Mouse (Mus musculus): ENCODE data around the gene Pdp2. TPM values are rescaled to one million over a fixed set of nuclear protein-coding genes. Genes with fewer than 3 reads are reported as not detected.
A peak's percentile ranks its signal among the peaks of the same experiment; 100 is the strongest.

The Pdp2 gene
- polyA plus RNA-seq, 1 experiment = 4.4 TPM

DNA sequence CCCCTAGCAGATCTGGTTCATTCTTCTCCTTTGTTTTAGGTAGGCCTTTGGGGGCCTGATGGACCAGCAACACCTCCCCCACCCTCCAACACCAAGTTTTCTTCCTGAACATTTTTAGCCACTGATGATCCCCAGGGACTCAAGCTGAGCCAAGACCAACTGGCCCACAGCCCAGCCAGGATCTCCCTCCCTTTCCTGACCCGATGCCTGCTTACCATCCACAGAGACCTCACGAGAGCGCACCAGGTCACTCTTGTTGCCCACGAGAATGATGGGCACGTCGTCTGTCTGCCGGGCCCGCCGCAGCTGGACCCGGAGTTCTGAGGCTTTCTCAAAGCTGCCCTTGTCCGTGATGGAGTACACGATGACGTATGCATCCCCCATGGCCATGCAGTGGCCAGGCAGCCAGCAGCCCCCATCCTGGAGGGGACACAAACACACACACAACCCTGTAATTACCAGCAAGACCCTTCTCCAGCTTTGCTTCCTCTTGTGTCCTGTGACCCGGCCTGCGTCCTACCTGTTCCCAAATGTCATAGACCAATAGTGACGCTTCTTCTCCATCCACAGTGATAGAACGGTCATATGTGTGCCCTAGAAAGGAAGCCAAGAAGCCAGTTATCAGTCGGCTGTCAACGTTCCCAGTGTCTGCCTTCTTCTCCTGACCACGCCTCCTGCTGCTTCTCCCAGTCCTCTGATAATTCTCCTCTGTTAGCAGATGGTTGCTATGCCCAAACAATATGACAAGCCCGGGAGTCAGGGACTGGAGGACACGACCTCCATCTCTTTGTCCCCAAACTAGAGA is 38.3 kb downstream of the Pdp2 start:
- no peak for DNase-seq
- H3K4me3 ChIP-seq (replicated peaks; ENCODE audit: extremely low read depth, low read depth, low read length) = peak overlapping the region; percentile 4
- WGBS = 60% methylated on average over 22 of the region's 22 CpGs
- H3K4me1 ChIP-seq (ENCODE audit: control insufficient read depth, insufficient read depth, low read length) = peaks cover 4% of the 10 kb centered on the region; the same call in 1 of the 2 replicates
- TF ChIP-seq CTCF (IDR thresholded peaks at IDR 0.05; ENCODE audit: insufficient read depth, low read length) = no peak
- no peak for TF ChIP-seq POLR2A (IDR thresholded peaks at IDR 0.05; ENCODE audit: borderline replicate concordance, extremely low read depth, low read depth, low read length)

- WGBS = 30% methylated on average over 8 of the region's 8 CpGs
- DNase-seq = no peak
- H3K4me1 ChIP-seq (ENCODE audit: control insufficient read depth, insufficient read depth, low read length) = peaks cover 4% of the 10 kb centered on the region; the same call in 1 of the 2 replicates
- TF ChIP-seq CTCF (IDR thresholded peaks at IDR 0.05; ENCODE audit: insufficient read depth, low read length) (no peak), POLR2A (IDR thresholded peaks at IDR 0.05; ENCODE audit: borderline replicate concordance, extremely low read depth, low read depth, low read length) (no peak)
- H3K4me3 ChIP-seq (replicated peaks; ENCODE audit: extremely low read depth, low read depth, low read length) = no peak overlapping the region
Measured at GRCm38 (mm10) chr8:104630111-104630479, 38.8 kb downstream of the Pdp2 start.

- 2% methylated on average over 36 of the region's 36 CpGs for WGBS
- peaks cover 4% of the 10 kb centered on the region; the same call in 1 of the 2 replicates for H3K4me1 ChIP-seq (ENCODE audit: control insufficient read depth, insufficient read depth, low read length)
- no peak for TF ChIP-seq POLR2A (IDR thresholded peaks at IDR 0.05; ENCODE audit: borderline replicate concordance, extremely low read depth, low read depth, low read length)
- TF ChIP-seq CTCF (IDR thresholded peaks at IDR 0.05; ENCODE audit: insufficient read depth, low read length) = no peak
- peak overlapping the region; percentile 52 for H3K4me3 ChIP-seq (replicated peaks; ENCODE audit: extremely low read depth, low read depth, low read length)
- no peak for DNase-seq
Measured at GRCm38 (mm10) chr8:104630574-104630973, 39.3 kb downstream of the Pdp2 start.

GRCm38 (mm10) chr8:104630981-104631663 is 39.9 kb downstream of the Pdp2 start, which contains the start of gene Rrad:
Gene Rrad, minus strand, starts transcription at chr8:104631327.
- peak within 1 kb of the TSS; percentile 52 for H3K4me3 ChIP-seq (replicated peaks; ENCODE audit: extremely low read depth, low read depth, low read length)
- no peak for DNase-seq
- WGBS = 1% methylated on average over 28 of the region's 28 CpGs
- TF ChIP-seq CTCF (IDR thresholded peaks at IDR 0.05; ENCODE audit: insufficient read depth, low read length) (no peak), POLR2A (IDR thresholded peaks at IDR 0.05; ENCODE audit: borderline replicate concordance, extremely low read depth, low read depth, low read length) (peak; percentile 44; the same call in 1 of the 2 replicates)
- peaks cover 4% of the 10 kb centered on the region; the same call in 1 of the 2 replicates for H3K4me1 ChIP-seq (ENCODE audit: control insufficient read depth, insufficient read depth, low read length)

GRCm38 (mm10) chr8:104631975-104632374 is 40.7 kb downstream of the Pdp2 start:
- H3K4me3 ChIP-seq (replicated peaks; ENCODE audit: extremely low read depth, low read depth, low read length) = no peak overlapping the region
- no peak for DNase-seq
- peaks cover 4% of the 10 kb centered on the region; the same call in 1 of the 2 replicates for H3K4me1 ChIP-seq (ENCODE audit: control insufficient read depth, insufficient read depth, low read length)
- TF ChIP-seq POLR2A (IDR thresholded peaks at IDR 0.05; ENCODE audit: borderline replicate concordance, extremely low read depth, low read depth, low read length) (no peak), CTCF (IDR thresholded peaks at IDR 0.05; ENCODE audit: insufficient read depth, low read length) (no peak)
- WGBS = 31% methylated on average over 5 of the region's 5 CpGs

- no peak for DNase-seq
- Histone ChIP-seq H3K4me1 (ENCODE audit: control insufficient read depth, insufficient read depth, low read length) (peaks cover 4% of the 10 kb centered on the region; the same call in 1 of the 2 replicates), H3K4me3 (replicated peaks; ENCODE audit: extremely low read depth, low read depth, low read length) (no peak overlapping the region)
- TF ChIP-seq POLR2A (IDR thresholded peaks at IDR 0.05; ENCODE audit: borderline replicate concordance, extremely low read depth, low read depth, low read length) = no peak
- no peak for TF ChIP-seq CTCF (IDR thresholded peaks at IDR 0.05; ENCODE audit: insufficient read depth, low read length)
- 66% methylated on average over 6 of the region's 6 CpGs for WGBS
Measured at GRCm38 (mm10) chr8:104632486-104632885, 41.2 kb downstream of the Pdp2 start.

GRCm38 (mm10) chr8:104633156-104633744 is 42.0 kb downstream of the Pdp2 start:
- TF ChIP-seq POLR2A (IDR thresholded peaks at IDR 0.05; ENCODE audit: borderline replicate concordance, extremely low read depth, low read depth, low read length) (no peak), CTCF (IDR thresholded peaks at IDR 0.05; ENCODE audit: insufficient read depth, low read length) (no peak)
- WGBS = 48% methylated on average over 9 of the region's 9 CpGs
- no peak for DNase-seq
- Histone ChIP-seq H3K4me3 (replicated peaks; ENCODE audit: extremely low read depth, low read depth, low read length) (no peak overlapping the region), H3K4me1 (ENCODE audit: control insufficient read depth, insufficient read depth, low read length) (peaks cover 4% of the 10 kb centered on the region; the same call in 1 of the 2 replicates)

DNA sequence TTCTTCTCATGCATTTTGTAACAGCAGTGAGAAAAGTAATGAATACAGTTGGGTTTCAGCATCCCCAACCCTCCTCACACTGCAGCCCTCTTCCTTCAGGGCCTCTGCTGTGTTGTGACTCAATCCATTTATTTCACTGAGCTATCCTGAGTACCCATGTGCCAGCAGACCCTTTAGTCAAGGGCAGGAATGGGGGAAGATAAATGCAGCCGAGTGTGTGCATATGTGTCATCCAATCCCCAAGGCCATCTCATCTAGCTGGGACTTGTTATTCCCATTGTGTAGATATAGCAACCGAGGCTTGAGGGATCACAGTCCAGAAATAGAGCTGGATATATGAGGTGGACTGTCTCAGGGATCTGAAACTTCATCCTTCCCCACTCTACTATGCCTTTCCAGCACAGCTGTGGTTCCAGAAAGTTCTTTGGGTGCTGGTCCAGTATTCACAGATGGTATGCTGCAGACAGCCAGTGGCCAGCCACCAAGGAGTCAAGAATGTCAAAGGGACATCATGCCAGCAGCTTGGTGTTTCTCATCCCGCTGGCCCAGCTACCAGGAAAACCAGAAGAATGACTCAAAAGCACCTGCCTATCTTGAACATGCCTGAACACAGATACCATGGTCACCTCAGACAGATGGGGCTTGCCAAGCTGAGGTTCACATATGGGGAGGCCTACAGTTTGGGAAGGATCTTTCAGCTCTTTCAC is 43.9 kb downstream of the Pdp2 start:
- H3K4me3 ChIP-seq (replicated peaks; ENCODE audit: extremely low read depth, low read depth, low read length) = no peak overlapping the region
- DNase-seq = no peak
- 79% methylated on average over 3 of the region's 3 CpGs for WGBS
- TF ChIP-seq CTCF (IDR thresholded peaks at IDR 0.05; ENCODE audit: insufficient read depth, low read length) = no peak
- TF ChIP-seq POLR2A (IDR thresholded peaks at IDR 0.05; ENCODE audit: borderline replicate concordance, extremely low read depth, low read depth, low read length) = no peak
- H3K4me1 ChIP-seq (ENCODE audit: control insufficient read depth, insufficient read depth, low read length) = peaks cover 4% of the 10 kb centered on the region; the same call in 1 of the 2 replicates

DNA sequence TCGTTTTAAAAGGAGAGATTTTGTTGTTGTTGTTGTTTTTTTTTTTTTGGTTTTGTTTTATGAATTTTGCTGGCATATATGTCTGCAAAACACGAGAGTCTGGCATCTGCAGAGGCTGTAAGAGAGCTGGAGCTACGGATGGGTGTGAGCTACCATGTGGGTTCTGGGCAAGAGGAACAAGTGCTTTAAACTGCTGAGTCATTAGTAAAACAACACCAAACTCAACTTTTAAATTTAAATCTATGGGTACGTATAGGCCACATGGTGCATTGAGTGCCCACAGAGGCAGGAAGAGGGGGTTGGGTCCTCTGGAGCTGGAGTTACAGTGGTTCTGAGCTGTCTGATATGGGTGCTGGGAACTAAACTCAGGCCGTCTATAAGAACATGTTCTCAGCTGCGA is 46.8 kb downstream of the Pdp2 start:
- DNase-seq = no peak
- H3K4me1 ChIP-seq (ENCODE audit: control insufficient read depth, insufficient read depth, low read length) = peaks cover 9% of the 10 kb centered on the region
- 84% methylated on average over 6 of the region's 6 CpGs for WGBS
- TF ChIP-seq CTCF (IDR thresholded peaks at IDR 0.05; ENCODE audit: insufficient read depth, low read length) (no peak), POLR2A (IDR thresholded peaks at IDR 0.05; ENCODE audit: borderline replicate concordance, extremely low read depth, low read depth, low read length) (no peak)
- no peak overlapping the region for H3K4me3 ChIP-seq (replicated peaks; ENCODE audit: extremely low read depth, low read depth, low read length)
